Mouse (Mus musculus): ENCODE measurements at regions not wholly inside any gene's neighbourhood (a gene's known extent, or its start where the extent isn't known, plus 50 kb on each side); places are given as distances from the start of the nearest gene placed in this dataset.

- TF ChIP-seq ETS1 (IDR thresholded peaks at IDR 0.05; ENCODE audit: low read depth, low read length): no peak
- Histone ChIP-seq H3K9ac (ENCODE audit: control insufficient read depth, low read depth, low read length, poor library complexity, severe bottlenecking) (no peak overlapping the region), H3K4me3 (ENCODE audit: control insufficient read depth in 1 of 2, insufficient read depth in 1 of 2, low read depth in 2 of 2, low read length in 2 of 2) (no peak overlapping the region), H3K79me2 (ENCODE audit: control insufficient read depth, insufficient read depth, low read length, poor library complexity) (no peaks in the 10 kb centered on the region), H3K9me3 (replicated peaks; ENCODE audit: insufficient read depth, low read length) (no peaks in the 10 kb centered on the region), H3K36me3 (ENCODE audit: control insufficient read depth in 1 of 2, insufficient read depth in 2 of 2, low read length in 2 of 2) (no peaks in the 10 kb centered on the region), H3K27ac (ENCODE audit: control insufficient read depth, low read depth, low read length) (no peak overlapping the region), H3K4me1 (ENCODE audit: control insufficient read depth in 1 of 2, insufficient read depth in 2 of 2, low read length in 2 of 2) (no peaks in the 10 kb centered on the region), H3K27me3 (ENCODE audit: control insufficient read depth in 1 of 2, insufficient read depth in 2 of 2, low read length in 2 of 2) (no peaks in the 10 kb centered on the region)
- no peak for DNase-seq (ENCODE audit: low read depth, low spot score)
These were observed 85.0 kb downstream of the Bach1 start for GRCm38 (mm10) chr16:87783561-87784304.

GRCm38 (mm10) chr16:87784405-87784994 is 85.8 kb downstream of the Bach1 start:
- Histone ChIP-seq H3K27ac (ENCODE audit: control insufficient read depth, low read depth, low read length) (no peak overlapping the region), H3K4me1 (ENCODE audit: control insufficient read depth in 1 of 2, insufficient read depth in 2 of 2, low read length in 2 of 2) (no peaks in the 10 kb centered on the region), H3K27me3 (ENCODE audit: control insufficient read depth in 1 of 2, insufficient read depth in 2 of 2, low read length in 2 of 2) (no peaks in the 10 kb centered on the region), H3K79me2 (ENCODE audit: control insufficient read depth, insufficient read depth, low read length, poor library complexity) (no peaks in the 10 kb centered on the region), H3K9me3 (replicated peaks; ENCODE audit: insufficient read depth, low read length) (no peaks in the 10 kb centered on the region), H3K36me3 (ENCODE audit: control insufficient read depth in 1 of 2, insufficient read depth in 2 of 2, low read length in 2 of 2) (no peaks in the 10 kb centered on the region), H3K4me3 (ENCODE audit: control insufficient read depth in 1 of 2, insufficient read depth in 1 of 2, low read depth in 2 of 2, low read length in 2 of 2) (no peak overlapping the region), H3K9ac (ENCODE audit: control insufficient read depth, low read depth, low read length, poor library complexity, severe bottlenecking) (no peak overlapping the region)
- DNase-seq (ENCODE audit: low read depth, low spot score): no peak
- TF ChIP-seq ZKSCAN1 (IDR thresholded peaks at IDR 0.05; ENCODE audit: low read depth, low read length) (no peak), POLR2AphosphoS2 (IDR thresholded peaks at IDR 0.05; ENCODE audit: low read length) (no peak), RCOR1 (IDR thresholded peaks at IDR 0.05; ENCODE audit: low read depth, low read length) (no peak), KAT2A (conservative IDR thresholded peaks at IDR 0.05; ENCODE audit: low read depth, low read length) (no peak), SMC3 (IDR thresholded peaks at IDR 0.05; ENCODE audit: low read depth, low read length) (no peak), TCF12 (IDR thresholded peaks at IDR 0.05; ENCODE audit: low read depth, low read length) (no peak), CHD1 (IDR thresholded peaks at IDR 0.05; ENCODE audit: low read depth, low read length) (no peak), GABPA (IDR thresholded peaks at IDR 0.05; ENCODE audit: low read depth, low read length) (no peak), UBTF (IDR thresholded peaks at IDR 0.05; ENCODE audit: borderline replicate concordance, insufficient read depth, low read depth, low read length) (no peak), GATA1 (IDR thresholded peaks at IDR 0.05; ENCODE audit: low read depth, low read length) (no peak), MEF2A (IDR thresholded peaks at IDR 0.05; ENCODE audit: extremely low read depth, insufficient replicate concordance, low read depth, low read length, poor library complexity, severe bottlenecking) (no peak), ELF1 (IDR thresholded peaks at IDR 0.05; ENCODE audit: low read depth, low read length) (no peak), MAX (IDR thresholded peaks at IDR 0.05; ENCODE audit: low read length) (no peak), RAD21 (IDR thresholded peaks at IDR 0.05; ENCODE audit: low read depth, low read length) (no peak), NELFE (IDR thresholded peaks at IDR 0.05; ENCODE audit: low read depth, low read length) (no peak), ZNF384 (IDR thresholded peaks at IDR 0.05; ENCODE audit: low read depth, low read length) (no peak), JUND (IDR thresholded peaks at IDR 0.05; ENCODE audit: low read depth, low read length) (no peak)
